Mouse (Mus musculus) right cerebral cortex, postnatal 14 days (tissue): ENCODE measurements around the gene Cfap77.

Experiments used
- DNase-seq: peaks from one replicate; pipeline ENCODE4 v3.0.0; 2022

Cfap77 gene

GRCm38 (mm10) chr2:28994014-28994413 is 60.9 kb downstream of the Cfap77 start:
- DNase-seq = no peak

DNA sequence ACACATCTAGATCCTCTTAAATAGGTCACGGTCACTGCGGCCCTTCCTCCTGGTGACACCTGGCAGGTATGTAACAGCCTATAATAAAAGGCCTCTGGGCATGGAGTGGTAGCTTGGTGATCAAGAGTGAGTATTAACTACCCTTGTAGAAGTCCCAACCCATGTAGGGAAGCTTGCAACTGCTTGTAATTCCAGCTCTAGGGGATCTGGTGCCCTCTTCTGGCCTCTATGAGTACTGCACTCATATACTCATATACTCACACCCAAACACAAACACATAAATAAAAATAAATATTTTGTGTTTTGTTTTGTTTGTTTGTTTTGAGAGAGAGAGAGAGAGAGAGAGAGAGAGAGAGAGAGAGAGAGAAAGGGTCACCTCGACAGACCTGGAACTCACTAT is 66.1 kb downstream of the Cfap77 start:
- DNase-seq = no peak

- no peak for DNase-seq
These were observed 74.6 kb downstream of the Cfap77 start for GRCm38 (mm10) chr2:28980080-28980910.

DNA sequence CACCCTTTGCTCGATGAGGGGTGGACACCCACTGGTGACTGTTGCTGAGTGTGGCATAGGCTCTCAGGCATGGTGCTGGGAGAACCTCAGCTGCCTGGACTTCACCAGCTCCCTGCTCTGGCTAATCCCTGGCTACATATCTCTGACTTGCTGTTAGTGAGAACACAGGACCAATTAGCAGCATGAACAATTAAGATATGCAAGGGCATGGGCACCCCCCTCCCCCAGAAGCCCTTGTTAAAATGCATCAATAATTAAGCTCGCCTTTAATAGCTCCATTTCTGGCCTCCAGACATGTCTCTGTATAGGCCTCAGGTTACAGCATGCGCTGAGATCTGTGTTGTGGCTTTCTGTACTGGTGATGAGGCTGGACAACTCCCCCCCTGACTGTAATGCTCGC is 76.4 kb downstream of the Cfap77 start:
- DNase-seq = no peak

DNA sequence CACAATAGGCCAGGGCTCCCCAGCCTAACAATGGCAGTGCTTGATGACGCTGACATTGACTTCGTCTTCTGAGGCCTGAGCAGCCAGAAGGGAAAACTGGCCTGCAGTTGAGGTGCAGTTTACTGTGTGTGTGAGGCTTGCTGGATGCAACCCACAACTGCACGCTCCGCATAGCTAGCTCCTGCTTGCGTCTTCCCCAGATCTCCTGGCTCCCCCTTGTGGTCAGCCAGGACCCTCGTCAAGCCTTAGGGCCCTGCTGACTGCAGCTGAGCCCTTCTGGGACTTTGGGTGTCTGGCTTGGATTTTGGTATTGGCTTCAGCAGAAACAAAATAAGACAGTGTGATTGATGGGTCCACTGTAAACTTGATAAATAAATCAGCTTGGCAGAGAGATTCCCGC is 78.2 kb downstream of the Cfap77 start:
- peak; percentile 74 for DNase-seq

DNA sequence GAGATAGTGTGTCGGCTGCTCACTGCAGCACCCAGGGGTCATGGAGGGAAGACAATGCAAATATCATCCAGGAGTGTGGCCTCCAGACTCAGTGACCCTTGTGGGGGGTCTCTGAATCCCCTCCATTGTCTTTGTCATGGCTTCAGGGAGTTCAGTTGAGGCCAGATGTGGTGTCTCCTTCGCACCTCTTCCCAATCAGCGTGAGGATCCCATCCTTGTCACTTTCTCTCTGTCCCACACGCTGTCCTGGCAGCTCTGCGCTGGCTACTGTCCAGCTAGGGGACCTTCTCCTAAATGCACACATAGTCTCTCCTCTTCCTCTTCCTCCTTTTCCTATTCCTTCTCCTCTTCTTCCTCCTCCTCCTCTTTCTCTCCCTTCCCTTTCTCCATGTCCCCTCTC is 79.3 kb downstream of the Cfap77 start:
- DNase-seq = no peak

GRCm38 (mm10) chr2:28974520-28974919 is 80.3 kb downstream of the Cfap77 start:
- DNase-seq = no peak

DNA sequence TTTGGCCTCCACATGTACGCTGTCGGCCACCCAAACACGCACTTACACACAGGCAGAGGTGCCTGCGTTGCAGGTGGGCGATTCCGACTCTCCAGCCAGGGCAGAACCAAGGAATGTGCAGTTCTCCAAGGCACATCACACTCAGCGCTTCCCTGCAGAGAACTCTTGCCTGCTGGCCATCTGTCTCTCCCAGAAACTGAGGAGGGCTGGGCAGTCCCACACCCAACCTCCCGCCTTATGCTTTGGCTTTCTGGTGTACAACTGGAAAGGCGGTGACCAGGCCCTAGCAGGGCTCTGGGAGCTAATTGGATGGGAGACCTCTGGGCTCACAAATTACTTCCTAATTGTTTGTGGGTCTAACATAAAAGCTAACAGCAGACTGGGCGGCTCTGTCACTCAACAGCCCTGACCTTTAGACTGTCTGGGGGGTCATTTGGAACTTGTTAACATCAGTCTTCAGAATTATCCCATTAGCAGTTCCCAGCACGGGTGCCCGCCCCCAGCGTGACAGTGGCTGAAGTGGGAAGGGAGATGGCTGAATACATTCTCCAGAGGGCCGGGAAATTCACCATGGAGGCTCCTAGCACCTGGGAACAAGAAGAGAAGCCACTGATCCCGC is 80.9 kb downstream of the Cfap77 start:
- no peak for DNase-seq

GRCm38 (mm10) chr2:28970424-28970823 is 84.4 kb downstream of the Cfap77 start:
- DNase-seq = no peak

- DNase-seq = no peak
These were observed 86.6 kb downstream of the Cfap77 start for GRCm38 (mm10) chr2:28968278-28968677.

DNA sequence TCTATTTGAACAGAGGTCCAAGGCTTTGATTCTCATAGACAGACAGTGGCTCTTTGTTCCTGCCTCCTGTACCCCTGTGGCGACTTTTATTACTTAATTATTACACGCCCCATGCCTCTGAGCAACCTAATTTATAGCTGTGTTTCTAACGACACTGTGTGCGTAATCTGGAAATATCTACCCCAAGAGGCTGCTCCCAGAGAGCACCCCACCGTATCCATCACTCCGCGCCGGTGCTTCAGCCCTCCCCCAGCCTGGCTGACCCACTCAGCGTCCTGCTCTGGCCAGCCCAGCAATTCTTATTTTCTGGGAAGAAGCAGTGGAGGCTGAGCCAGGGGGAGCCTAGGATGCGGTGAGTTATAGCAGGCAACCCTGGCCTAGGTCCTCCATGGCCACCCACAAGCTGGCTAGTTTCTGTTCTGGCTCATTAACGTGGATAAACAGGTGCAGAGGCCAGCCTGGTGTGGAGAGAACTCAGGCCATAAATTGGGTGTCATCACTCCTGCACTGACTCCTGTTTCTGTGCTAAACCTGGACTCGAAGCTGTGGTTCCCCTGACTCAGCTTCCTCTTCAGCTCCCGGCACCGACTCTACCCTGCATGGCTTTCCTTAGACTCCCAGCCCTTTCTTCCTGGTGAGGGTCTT is 88.6 kb downstream of the Cfap77 start:
- DNase-seq = no peak

DNA sequence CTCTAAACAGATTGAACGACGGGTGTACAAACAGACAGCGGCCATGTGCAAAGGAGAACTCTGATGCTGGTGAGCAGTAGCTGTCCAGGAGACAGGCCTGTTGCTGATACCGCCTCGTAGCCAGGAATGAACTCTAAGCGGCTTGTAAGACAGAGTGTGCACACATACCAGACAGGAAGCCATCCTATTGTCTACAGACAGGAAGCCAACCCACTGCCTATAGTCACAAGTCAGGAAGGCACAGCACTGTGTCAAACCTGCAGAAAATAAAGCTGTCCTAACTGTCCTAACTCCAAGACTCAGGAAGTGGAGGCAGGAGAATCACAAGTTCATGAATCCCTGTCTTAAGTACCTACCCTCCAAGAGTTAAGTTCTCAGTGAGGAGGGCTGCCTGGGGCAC is 91.3 kb downstream of the Cfap77 start:
- DNase-seq = no peak

DNA sequence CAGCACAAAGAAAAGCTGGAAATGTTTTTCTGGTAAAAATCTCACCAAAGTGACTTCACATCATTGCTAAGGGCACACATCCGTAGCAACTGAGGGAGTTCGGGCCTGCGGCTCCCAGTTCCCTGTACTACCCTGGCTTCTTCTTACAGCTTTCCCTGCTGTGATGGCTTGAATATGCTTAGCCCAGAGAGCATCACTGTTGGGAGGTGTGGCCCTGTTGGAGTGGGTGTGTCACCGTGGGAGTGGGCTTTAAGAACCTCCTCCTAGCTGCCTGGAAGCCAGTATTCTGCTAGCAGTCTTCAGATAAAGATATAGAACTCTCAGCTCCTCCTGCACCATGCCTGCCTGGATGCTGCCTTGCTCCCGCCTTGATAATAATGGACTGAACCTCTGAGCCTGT is 93.2 kb downstream of the Cfap77 start:
- no peak for DNase-seq

DNA sequence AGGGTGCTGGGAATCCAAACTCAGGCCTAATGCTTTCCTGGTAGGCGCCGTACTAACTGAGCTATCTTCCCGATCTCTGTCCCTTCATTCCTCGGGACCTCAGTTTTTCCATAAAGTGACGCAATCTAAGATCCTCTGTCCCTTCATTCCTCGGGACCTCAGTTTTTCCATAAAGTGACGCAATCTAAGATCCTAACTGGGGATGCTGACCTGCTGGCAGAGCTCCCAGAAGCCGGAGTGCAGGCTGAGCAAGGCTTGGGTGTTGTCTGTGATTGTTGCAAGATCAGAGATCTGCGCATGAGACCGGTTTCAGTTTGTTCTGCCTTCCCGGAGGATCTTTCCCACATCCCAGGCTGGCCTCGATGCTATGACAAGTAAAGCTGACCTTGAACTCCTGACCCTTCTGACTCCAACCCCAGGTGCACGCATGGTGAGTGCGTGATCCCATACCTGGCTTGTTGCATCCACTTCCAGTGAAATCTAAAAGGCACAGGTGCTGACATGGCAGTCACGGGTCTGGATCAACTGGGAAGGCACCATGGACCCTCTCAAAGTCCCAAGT is 93.8 kb downstream of the Cfap77 start:
- DNase-seq = no peak

GRCm38 (mm10) chr2:28956874-28957273 is 98.0 kb downstream of the Cfap77 start:
- DNase-seq = no peak

- no peak for DNase-seq
These were observed 100.3 kb downstream of the Cfap77 start for GRCm38 (mm10) chr2:28954595-28954994.

- DNase-seq = no peak
These were observed 101.9 kb downstream of the Cfap77 start for GRCm38 (mm10) chr2:28952981-28953380.

GRCm38 (mm10) chr2:28946312-28946711 is 108.6 kb downstream of the Cfap77 start:
- DNase-seq = no peak

- DNase-seq = no peak
These were observed 109.5 kb downstream of the Cfap77 start for GRCm38 (mm10) chr2:28945388-28945787.

GRCm38 (mm10) chr2:28943666-28944516 is 111.0 kb downstream of the Cfap77 start:
- DNase-seq = no peak

- DNase-seq = no peak
These were observed 115.9 kb downstream of the Cfap77 start for GRCm38 (mm10) chr2:28938997-28939396.

DNA sequence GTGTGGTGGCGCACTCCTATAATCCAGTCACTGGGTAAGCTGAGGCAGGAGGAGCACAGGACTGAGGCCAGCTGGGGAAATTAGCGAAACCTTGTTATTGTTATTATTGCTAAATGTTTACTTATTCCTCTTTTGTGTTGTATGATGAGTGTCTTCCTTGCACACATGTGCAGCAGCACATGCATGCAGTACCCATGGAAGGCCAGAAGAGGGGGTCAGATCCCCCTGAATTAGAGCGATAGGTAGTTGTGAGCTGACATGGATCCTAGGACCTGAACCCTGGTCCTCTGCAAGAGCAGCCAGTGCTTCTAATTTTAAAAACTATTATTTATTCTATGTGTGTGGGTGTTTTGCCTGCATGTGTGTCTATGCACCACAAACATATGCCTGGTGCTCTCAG is 124.3 kb downstream of the Cfap77 start:
- no peak for DNase-seq

- peak; percentile 84 for DNase-seq
These were observed 131.0 kb downstream of the Cfap77 start for GRCm38 (mm10) chr2:28923912-28924311.
